Mouse (Mus musculus): ENCODE measurements around the gene Pkp4. TPM values are rescaled to one million over a fixed set of nuclear protein-coding genes. Genes with fewer than 3 reads are reported as not detected.
A peak's percentile ranks its signal among the peaks of the same experiment; 100 is the strongest.

Pkp4 gene
- 28.3 and 36.6 TPM in 2 replicates for polyA plus RNA-seq (2015; fragmentation: Nextera tagmentation; extraction: Ambion mirVana)

DNA sequence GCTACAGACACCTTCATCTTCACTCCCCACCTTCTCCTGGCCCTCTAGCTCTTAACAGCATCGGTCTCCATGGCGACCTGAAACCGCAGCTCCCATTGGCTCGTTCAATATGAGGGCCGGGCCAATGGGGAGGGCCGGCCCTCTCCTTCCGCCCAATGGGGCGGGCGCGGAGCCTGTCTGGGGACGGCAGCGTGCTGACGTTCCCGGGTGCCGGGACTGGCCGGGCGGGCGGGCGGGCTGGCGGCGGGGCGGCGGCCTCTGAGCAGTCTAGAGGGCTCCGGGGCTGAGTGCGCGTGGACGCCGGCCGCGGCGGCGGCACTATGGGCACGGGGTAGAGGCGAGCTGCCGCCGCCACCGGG is at the start of gene Pkp4, which contains the start of gene Ccdc148:
Gene Pkp4, plus strand, starts transcription at position 246 of the 359 bp plus-strand sequence.
Gene Ccdc148, minus strand, starts transcription at position 79 of the 359 bp plus-strand sequence.
- Histone ChIP-seq H3K4me3 (peak within 1 kb of the TSS; percentile 91), H3K9me3 (no peaks in the 10 kb centered on the region), H3K4me2 (peak within 1 kb of the TSS; percentile 82), H3K27ac (peak within 1 kb of the TSS; percentile 88), H3K4me1 (peaks cover 18% of the 10 kb centered on the region), H3K9ac (peak within 1 kb of the TSS; percentile 90), H3K36me3 (no peaks in the 10 kb centered on the region), H3K27me3 (peaks cover 7% of the 10 kb centered on the region; the same call in 1 of the 2 replicates)
- peak; percentile 97 for ATAC-seq (ENCODE audit: insufficient number of reproducible peaks, insufficient read depth, low FRiP score, low TSS enrichment, low read depth)
- under 1% methylated on average over 37 of the region's 37 CpGs for WGBS

DNA sequence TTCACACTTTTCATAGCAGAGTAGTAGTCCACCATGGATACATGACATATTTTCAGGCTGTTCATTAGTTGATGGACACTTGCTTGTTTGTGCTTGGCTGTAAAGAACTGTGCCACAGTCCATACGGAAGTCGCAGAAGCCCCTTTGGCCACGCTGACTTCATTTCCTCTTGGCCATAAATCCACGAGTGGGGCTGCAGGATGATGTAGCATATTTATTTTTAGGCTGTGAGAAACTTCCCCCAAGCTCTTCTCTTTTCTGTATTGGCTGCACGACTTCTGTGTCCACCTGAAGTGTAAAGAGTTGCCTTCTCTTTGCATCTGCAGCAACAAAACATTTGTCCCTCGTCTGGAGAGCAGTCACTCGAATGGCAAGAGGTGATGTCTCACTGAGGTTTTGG is 31.6 kb upstream of the Pkp4 start:
- Histone ChIP-seq H3K9ac (no peak overlapping the region), H3K27ac (no peak overlapping the region), H3K4me2 (no peak overlapping the region), H3K27me3 (no peaks in the 10 kb centered on the region), H3K4me3 (no peak overlapping the region), H3K9me3 (no peaks in the 10 kb centered on the region), H3K4me1 (no peaks in the 10 kb centered on the region), H3K36me3 (no peaks in the 10 kb centered on the region)
- ATAC-seq (ENCODE audit: insufficient number of reproducible peaks, insufficient read depth, low FRiP score, low TSS enrichment, low read depth), result no peak
- 81% methylated on average over 7 of the region's 7 CpGs for WGBS

DNA sequence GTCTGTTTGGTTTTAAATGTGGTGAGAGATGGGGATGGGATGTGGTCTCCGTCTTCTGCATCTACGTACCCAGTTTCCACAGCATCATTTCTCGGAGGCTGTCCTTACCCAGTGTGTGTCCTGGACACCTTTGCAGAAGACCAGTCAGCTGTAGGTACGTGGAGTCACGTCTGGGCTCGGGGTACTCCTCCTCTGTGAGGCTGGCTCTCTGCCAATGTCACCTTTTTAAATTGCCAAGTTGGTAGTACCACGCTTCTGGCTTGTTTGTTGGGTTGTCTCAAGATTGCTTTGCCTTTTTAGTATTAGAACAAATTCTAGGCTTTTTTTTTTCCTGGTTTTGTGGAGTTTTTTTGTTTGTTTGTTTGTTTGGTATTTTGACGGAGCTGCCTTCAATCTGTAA is 30.8 kb upstream of the Pkp4 start:
- 84% methylated on average over 8 of the region's 8 CpGs for WGBS
- H3K9ac ChIP-seq, result no peak overlapping the region
- H3K4me1 ChIP-seq, result no peaks in the 10 kb centered on the region
- no peaks in the 10 kb centered on the region for H3K9me3 ChIP-seq
- H3K4me2 ChIP-seq, result no peak overlapping the region
- no peaks in the 10 kb centered on the region for H3K27me3 ChIP-seq
- no peaks in the 10 kb centered on the region for H3K36me3 ChIP-seq
- no peak overlapping the region for H3K4me3 ChIP-seq
- ATAC-seq (ENCODE audit: insufficient number of reproducible peaks, insufficient read depth, low FRiP score, low TSS enrichment, low read depth), result no peak
- no peak overlapping the region for H3K27ac ChIP-seq

DNA sequence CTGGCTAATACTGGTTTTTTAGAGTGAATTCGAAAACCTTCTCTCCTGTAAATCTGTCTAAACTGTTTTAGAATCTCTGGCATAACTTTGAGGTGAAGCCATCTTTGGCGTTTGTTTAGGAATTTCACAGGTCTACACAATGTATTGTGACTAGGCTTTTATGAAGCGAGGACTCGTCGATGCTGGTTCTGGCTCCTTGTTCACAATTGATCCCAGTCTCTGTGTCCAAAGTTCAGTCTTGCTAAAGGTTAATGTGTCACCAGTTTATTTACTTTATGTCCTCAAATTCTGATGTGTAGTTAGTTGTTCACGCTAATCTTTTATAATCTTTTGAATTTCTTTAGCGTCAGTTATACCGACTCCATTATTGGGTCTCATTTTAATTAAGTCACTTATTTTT is 29.6 kb upstream of the Pkp4 start:
- 89% methylated on average over 8 of the region's 8 CpGs for WGBS
- no peak overlapping the region for H3K27ac ChIP-seq

DNA sequence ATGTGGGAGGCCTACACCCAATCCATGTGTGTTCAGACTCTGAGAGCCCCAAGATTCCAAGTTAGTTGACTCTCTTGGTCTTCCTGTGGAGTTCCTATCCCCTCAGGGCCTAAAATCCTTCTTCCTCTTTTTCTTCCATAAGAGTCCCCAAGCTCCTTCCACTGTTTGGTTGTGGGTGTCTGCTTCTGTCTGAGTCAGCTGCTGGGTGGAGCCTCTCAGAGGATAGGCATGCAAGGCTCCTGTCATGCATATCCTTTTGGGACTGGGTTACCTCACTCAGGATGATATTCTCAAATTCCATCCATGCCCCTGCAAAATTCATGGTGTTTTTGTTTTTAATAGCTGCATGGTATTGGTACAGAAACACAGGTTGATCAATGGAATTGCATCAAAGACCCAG is 5.2 kb upstream of the Pkp4 start:
- Histone ChIP-seq H3K9ac (no peak overlapping the region), H3K4me3 (no peak overlapping the region), H3K4me2 (no peak overlapping the region), H3K27ac (no peak overlapping the region), H3K9me3 (no peaks in the 10 kb centered on the region), H3K4me1 (peaks cover 5% of the 10 kb centered on the region; the same call in 1 of the 2 replicates), H3K27me3 (peaks cover 7% of the 10 kb centered on the region; the same call in 1 of the 2 replicates), H3K36me3 (no peaks in the 10 kb centered on the region)
- ATAC-seq (ENCODE audit: insufficient number of reproducible peaks, insufficient read depth, low FRiP score, low TSS enrichment, low read depth), result no peak

More for the DNA sequence above, 29.6 kb upstream of the Pkp4 start:
- H3K4me1 ChIP-seq, result no peaks in the 10 kb centered on the region
- no peaks in the 10 kb centered on the region for H3K27me3 ChIP-seq
- no peak for ATAC-seq (ENCODE audit: insufficient number of reproducible peaks, insufficient read depth, low FRiP score, low TSS enrichment, low read depth)
- H3K4me3 ChIP-seq, result no peak overlapping the region
- no peaks in the 10 kb centered on the region for H3K36me3 ChIP-seq
- no peaks in the 10 kb centered on the region for H3K9me3 ChIP-seq
- no peak overlapping the region for H3K9ac ChIP-seq
- no peak overlapping the region for H3K4me2 ChIP-seq

GRCm38 (mm10) chr2:59158117-59158516 is 2.5 kb upstream of the Pkp4 start:
- no peak overlapping the region for H3K4me2 ChIP-seq
- no peak overlapping the region for H3K27ac ChIP-seq
- no peak overlapping the region for H3K9ac ChIP-seq
- no peak overlapping the region for H3K4me3 ChIP-seq
- no peak for ATAC-seq (ENCODE audit: insufficient number of reproducible peaks, insufficient read depth, low FRiP score, low TSS enrichment, low read depth)
- H3K4me1 ChIP-seq, result peaks cover 12% of the 10 kb centered on the region; the same call in 1 of the 2 replicates
- no peaks in the 10 kb centered on the region for H3K36me3 ChIP-seq
- peaks cover 7% of the 10 kb centered on the region; the same call in 1 of the 2 replicates for H3K27me3 ChIP-seq
- 42% methylated on average over 2 of the region's 2 CpGs for WGBS
- no peaks in the 10 kb centered on the region for H3K9me3 ChIP-seq

- H3K9ac ChIP-seq, result peak overlapping the region; percentile 57; the same call in 1 of the 2 replicates
These were observed 567 bp upstream of the Pkp4 start for GRCm38 (mm10) chr2:59159961-59160604.

DNA sequence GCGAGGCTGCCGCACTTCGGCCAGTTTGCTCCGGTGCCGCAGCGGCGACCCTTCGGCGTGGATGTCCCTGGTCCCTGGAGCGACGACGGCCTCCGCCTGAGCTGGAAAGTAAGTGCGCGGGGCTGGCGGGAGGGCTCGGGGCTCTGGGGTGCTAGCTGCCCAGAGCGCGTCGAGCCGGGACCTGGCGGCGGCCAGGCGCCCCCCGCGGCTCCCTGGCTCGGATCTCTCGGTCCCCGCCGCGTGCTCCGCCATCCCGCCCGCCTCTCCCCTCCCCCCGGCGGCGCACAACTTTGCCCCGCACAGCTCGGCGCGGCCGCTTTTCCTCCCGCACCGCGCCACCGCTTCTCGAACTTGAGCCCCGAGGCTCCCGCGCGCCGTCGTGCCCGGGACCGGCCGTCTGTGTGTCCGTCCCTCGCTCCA is 381 bp downstream of the Pkp4 start:
- Histone ChIP-seq H3K4me3 (peak overlapping the region; percentile 91), H3K4me1 (peaks cover 18% of the 10 kb centered on the region), H3K27ac (peak overlapping the region; percentile 88), H3K36me3 (no peaks in the 10 kb centered on the region), H3K9me3 (no peaks in the 10 kb centered on the region), H3K4me2 (peak overlapping the region; percentile 82), H3K27me3 (peaks cover 7% of the 10 kb centered on the region; the same call in 1 of the 2 replicates), H3K9ac (peak overlapping the region; percentile 90)
- peak; percentile 50; the same call in 1 of the 2 replicates for ATAC-seq (ENCODE audit: insufficient number of reproducible peaks, insufficient read depth, low FRiP score, low TSS enrichment, low read depth)
- WGBS, result 1% methylated on average over 52 of the region's 58 CpGs

More at GRCm38 (mm10) chr2:59159961-59160604, 567 bp upstream of the Pkp4 start:
- Histone ChIP-seq H3K4me3 (peak overlapping the region; percentile 91), H3K27ac (0 out of 2 replicates have a peak overlapping the region, but pooled peaks have one; percentile 28), H3K4me2 (peak overlapping the region; percentile 82), H3K9me3 (no peaks in the 10 kb centered on the region), H3K27me3 (peaks cover 7% of the 10 kb centered on the region; the same call in 1 of the 2 replicates), H3K4me1 (peaks cover 18% of the 10 kb centered on the region), H3K36me3 (no peaks in the 10 kb centered on the region)
- 1% methylated on average over 16 of the region's 16 CpGs for WGBS
- no peak; the same call in 1 of the 2 replicates for ATAC-seq (ENCODE audit: insufficient number of reproducible peaks, insufficient read depth, low FRiP score, low TSS enrichment, low read depth)

DNA sequence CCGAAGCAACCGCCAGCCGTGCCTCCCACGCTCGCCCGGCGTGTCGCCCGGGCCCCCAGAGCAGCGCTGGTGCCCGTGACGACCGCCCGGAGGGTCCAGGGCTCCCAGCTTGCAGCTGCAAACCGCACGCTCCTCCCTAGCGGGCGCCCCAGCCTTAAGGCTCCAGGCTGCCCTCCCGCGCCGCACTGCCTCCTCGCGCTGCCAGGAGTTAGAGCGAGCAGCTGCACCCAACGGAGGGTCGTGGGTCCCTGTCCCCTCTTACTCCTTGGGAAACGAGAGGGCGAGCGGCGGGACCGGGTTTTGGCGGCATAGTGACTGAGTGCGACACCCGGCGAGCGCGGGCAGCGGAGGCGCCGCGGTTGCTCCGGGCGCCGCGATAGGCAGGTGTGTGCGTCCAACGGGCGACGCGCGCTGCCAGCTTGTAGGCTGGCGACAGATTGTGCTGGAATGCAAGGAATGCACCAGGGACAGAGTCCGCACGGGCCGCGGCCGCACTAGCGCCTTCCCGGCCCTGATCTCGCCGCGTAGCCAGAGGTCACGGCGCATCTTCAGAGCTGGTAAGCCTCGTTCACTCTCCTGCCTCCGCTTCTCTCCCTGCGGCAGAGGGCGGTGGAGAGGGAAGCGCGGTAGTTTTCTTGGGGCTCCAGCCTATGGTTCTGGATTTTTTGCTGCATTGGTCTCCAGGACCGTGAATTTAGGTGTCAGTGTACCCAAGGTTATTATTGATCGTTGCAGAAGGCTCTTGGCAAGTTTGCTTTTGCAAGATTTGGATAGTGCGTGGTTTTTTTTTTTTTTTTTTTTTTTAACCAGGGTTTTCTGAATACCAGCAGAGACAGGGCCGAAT is 1.0 kb downstream of the Pkp4 start:
- H3K4me1 ChIP-seq, result peaks cover 18% of the 10 kb centered on the region
- peak overlapping the region; percentile 88 for H3K27ac ChIP-seq
- peak; percentile 41; the same call in 1 of the 2 replicates for ATAC-seq (ENCODE audit: insufficient number of reproducible peaks, insufficient read depth, low FRiP score, low TSS enrichment, low read depth)
- peaks cover 4% of the 10 kb centered on the region; the same call in 1 of the 2 replicates for H3K27me3 ChIP-seq
- H3K9ac ChIP-seq, result peak overlapping the region; percentile 90
- WGBS, result under 1% methylated on average over 74 of the region's 74 CpGs
- H3K4me3 ChIP-seq, result peak overlapping the region; percentile 91
- peak overlapping the region; percentile 82 for H3K4me2 ChIP-seq
- no peaks in the 10 kb centered on the region for H3K9me3 ChIP-seq
- no peaks in the 10 kb centered on the region for H3K36me3 ChIP-seq

GRCm38 (mm10) chr2:59162285-59162600 is 1.6 kb downstream of the Pkp4 start:
- Histone ChIP-seq H3K4me3 (peak overlapping the region; percentile 91), H3K36me3 (no peaks in the 10 kb centered on the region), H3K4me2 (peak overlapping the region; percentile 82), H3K4me1 (peaks cover 18% of the 10 kb centered on the region), H3K9me3 (no peaks in the 10 kb centered on the region), H3K27me3 (peaks cover 4% of the 10 kb centered on the region; the same call in 1 of the 2 replicates), H3K9ac (peak overlapping the region; percentile 90), H3K27ac (no peak overlapping the region)
- 23% methylated on average over 8 of the region's 8 CpGs for WGBS
- ATAC-seq (ENCODE audit: insufficient number of reproducible peaks, insufficient read depth, low FRiP score, low TSS enrichment, low read depth), result no peak

DNA sequence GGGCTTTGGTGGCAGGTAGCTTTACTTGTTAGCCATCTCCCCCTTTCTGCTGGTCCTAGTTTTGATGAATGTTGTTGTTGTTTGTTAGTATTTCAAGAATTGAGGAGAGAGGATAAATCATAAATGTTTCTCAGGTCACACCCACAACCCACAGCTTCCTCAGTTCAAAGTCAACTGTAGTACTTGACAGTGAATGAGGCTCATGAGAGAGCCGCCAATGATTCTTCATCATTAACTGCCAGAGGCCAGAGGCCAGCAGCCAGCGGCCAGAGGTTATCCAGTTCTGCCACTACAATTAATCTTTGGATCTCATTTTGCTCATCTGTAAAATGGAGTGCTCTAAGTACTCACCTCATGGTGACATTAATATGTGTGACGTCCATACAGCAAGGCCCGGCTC is 6.3 kb downstream of the Pkp4 start:
- ATAC-seq (ENCODE audit: insufficient number of reproducible peaks, insufficient read depth, low FRiP score, low TSS enrichment, low read depth), result no peak
- Histone ChIP-seq H3K9me3 (no peaks in the 10 kb centered on the region), H3K27ac (no peak overlapping the region), H3K4me1 (peaks cover 23% of the 10 kb centered on the region), H3K36me3 (no peaks in the 10 kb centered on the region), H3K9ac (no peak overlapping the region), H3K27me3 (no peaks in the 10 kb centered on the region), H3K4me2 (no peak overlapping the region), H3K4me3 (no peak overlapping the region)
- WGBS, result 80% methylated on average over 4 of the region's 4 CpGs

Data from embryonic facial prominence, embryonic 13.5 days (tissue).